Mouse (Mus musculus) intestine, embryonic 15.5 days (tissue): Measurements from ENCODE around the gene Casp3. TPM values are rescaled to one million over a fixed set of nuclear protein-coding genes. Genes with fewer than 3 reads are reported as not detected.

Experiments
- ATAC-seq: fragments of 200-750 bp; cut with Nextera tagmentation; 2 replicates; pipeline ENCODE4 v1.8.0; 2017; ENCODE audit warnings: moderate TSS enrichment, moderate library complexity
- H3K27ac ChIP-seq: fragments of 300-500 bp; sonication (generic); 2 replicates; pipeline ENCODE4 v1.5.1; 2015; ENCODE audit warnings: mild to moderate bottlenecking, inconsistent platforms
- H3K27me3 ChIP-seq: fragments of 300-500 bp; sonication (generic); replicated peaks from 2 replicates; pipeline ENCODE4 v1.6.1; 2015; ENCODE audit warnings: inconsistent platforms
- H3K36me3 ChIP-seq: fragments of 300-500 bp; sonication (generic); 2 replicates; pipeline ENCODE4 v1.6.1; 2015; ENCODE audit warnings: inconsistent platforms
- H3K4me1 ChIP-seq: fragments of 300-500 bp; sonication (generic); replicated peaks from 2 replicates; pipeline ENCODE4 v1.6.1; 2015; ENCODE audit warnings: inconsistent platforms
- H3K4me2 ChIP-seq: fragments of 300-500 bp; sonication (generic); replicated peaks from 2 replicates; pipeline ENCODE4 v1.6.1; 2015; ENCODE audit warnings: mild to moderate bottlenecking, inconsistent platforms
- H3K4me3 ChIP-seq: fragments of 300-500 bp; sonication (generic); replicated peaks from 2 replicates; pipeline ENCODE4 v1.5.1; 2015; ENCODE audit warnings: inconsistent platforms
- H3K9ac ChIP-seq: fragments of 300-500 bp; sonication (generic); 2 replicates; pipeline ENCODE4 v1.6.1; 2015; ENCODE audit warnings: inconsistent platforms
- H3K9me3 ChIP-seq: fragments of 300-500 bp; sonication (generic); 2 replicates; pipeline ENCODE4 v1.6.1; 2016; ENCODE audit warnings: inconsistent platforms
- WGBS: fragments of 180-500 bp; shearing (Covaris S2); methylation state at CpG from one replicate; pipeline ENCODE4 v1.1.7; 2015; 5-methylcytosine and 5-hydroxymethylcytosine counted together
- polyA plus RNA-seq: library from polyadenylated mRNA; unstranded; fragments of >200 nt; fragmentation: Nextera tagmentation; extraction: Ambion mirVana; gene quantifications from 2 replicates; pipeline ENCODE4 v1.2.1, GENCODE M21; 2015

Casp3 gene
- polyA plus RNA-seq, 1 experiment from 2014 or later = 69.0 TPM

- no peak for ATAC-seq
These were observed 4.2 kb upstream of the Casp3 start for GRCm38 (mm10) chr8:46612913-46613312.

GRCm38 (mm10) chr8:46613377-46613776, 3.7 kb upstream of the Casp3 start:
- H3K27ac ChIP-seq = no peak overlapping the region
- H3K4me2 ChIP-seq = no peak overlapping the region
- H3K27me3 ChIP-seq = no peaks in the 10 kb centered on the region
- H3K4me3 ChIP-seq = no peak overlapping the region
- no peaks in the 10 kb centered on the region for H3K36me3 ChIP-seq
- no peak for ATAC-seq
- 50% methylated on average over 4 of the region's 4 CpGs for WGBS
- peaks cover 12% of the 10 kb centered on the region; the same call in 1 of the 2 replicates for H3K4me1 ChIP-seq
- H3K9ac ChIP-seq = no peak overlapping the region
- H3K9me3 ChIP-seq = no peaks in the 10 kb centered on the region

More at GRCm38 (mm10) chr8:46612913-46613312, 4.2 kb upstream of the Casp3 start:
- H3K27ac ChIP-seq = no peak overlapping the region
- WGBS = 72% methylated on average over 4 of the region's 4 CpGs
- no peak overlapping the region for H3K9ac ChIP-seq
- no peak overlapping the region for H3K4me2 ChIP-seq
- H3K36me3 ChIP-seq = no peaks in the 10 kb centered on the region
- H3K4me1 ChIP-seq = peaks cover 10% of the 10 kb centered on the region; the same call in 1 of the 2 replicates
- H3K27me3 ChIP-seq = no peaks in the 10 kb centered on the region
- no peak overlapping the region for H3K4me3 ChIP-seq
- H3K9me3 ChIP-seq = no peaks in the 10 kb centered on the region

- 0 out of 2 replicates have a peak overlapping the region, but pooled peaks have one; percentile 17 for H3K27ac ChIP-seq
- H3K4me1 ChIP-seq = peaks cover 15% of the 10 kb centered on the region; the same call in 1 of the 2 replicates
- H3K4me2 ChIP-seq = peak overlapping the region; percentile 64
- H3K36me3 ChIP-seq = no peaks in the 10 kb centered on the region
- 78% methylated on average over 8 of the region's 8 CpGs for WGBS
- no peak overlapping the region for H3K9ac ChIP-seq
- H3K4me3 ChIP-seq = 0 out of 2 replicates have a peak overlapping the region, but pooled peaks have one; percentile 4
- no peaks in the 10 kb centered on the region for H3K27me3 ChIP-seq
- H3K9me3 ChIP-seq = no peaks in the 10 kb centered on the region
- no peak for ATAC-seq
These were observed 1.2 kb upstream of the Casp3 start for GRCm38 (mm10) chr8:46615936-46616335.

GRCm38 (mm10) chr8:46617690-46618620, 864 bp downstream of the Casp3 start:
- WGBS = under 1% methylated on average over 38 of the region's 38 CpGs
- Histone ChIP-seq H3K27ac (peak overlapping the region; percentile 87), H3K4me2 (peak overlapping the region; percentile 82), H3K9me3 (no peaks in the 10 kb centered on the region), H3K4me3 (peak overlapping the region; percentile 79), H3K9ac (peak overlapping the region; percentile 88), H3K4me1 (peaks cover 13% of the 10 kb centered on the region; the same call in 1 of the 2 replicates), H3K36me3 (no peaks in the 10 kb centered on the region), H3K27me3 (no peaks in the 10 kb centered on the region)
- no peak for ATAC-seq

- no peaks in the 10 kb centered on the region for H3K27me3 ChIP-seq
- no peak for ATAC-seq
- peak overlapping the region; percentile 79 for H3K4me3 ChIP-seq
- peaks cover 10% of the 10 kb centered on the region; the same call in 1 of the 2 replicates for H3K4me1 ChIP-seq
- no peaks in the 10 kb centered on the region for H3K36me3 ChIP-seq
- no peak overlapping the region for H3K27ac ChIP-seq
- WGBS = 6% methylated on average over 10 of the region's 10 CpGs
- H3K4me2 ChIP-seq = peak overlapping the region; percentile 82
- no peaks in the 10 kb centered on the region for H3K9me3 ChIP-seq
- peak overlapping the region; percentile 88 for H3K9ac ChIP-seq
These were observed 1.7 kb downstream of the Casp3 start for GRCm38 (mm10) chr8:46618639-46619320.

- no peaks in the 10 kb centered on the region for H3K27me3 ChIP-seq
- no peak for ATAC-seq
- no peak overlapping the region for H3K4me3 ChIP-seq
- 58% methylated on average over 9 of the region's 9 CpGs for WGBS
- no peak overlapping the region for H3K27ac ChIP-seq
- no peak overlapping the region for H3K4me2 ChIP-seq
- H3K4me1 ChIP-seq = 0 out of 2 replicates have a peak, but pooled peaks cover 5% of the 10 kb centered on the region
- no peak overlapping the region for H3K9ac ChIP-seq
- H3K9me3 ChIP-seq = no peaks in the 10 kb centered on the region
- no peaks in the 10 kb centered on the region for H3K36me3 ChIP-seq
These were observed 5.6 kb downstream of the Casp3 start for GRCm38 (mm10) chr8:46622446-46623270.

- H3K27me3 ChIP-seq = no peaks in the 10 kb centered on the region
- H3K4me2 ChIP-seq = no peak overlapping the region
- H3K9ac ChIP-seq = no peak overlapping the region
- no peak for ATAC-seq
- no peak overlapping the region for H3K27ac ChIP-seq
- no peak overlapping the region for H3K4me3 ChIP-seq
- H3K4me1 ChIP-seq = no peaks in the 10 kb centered on the region
- WGBS = 38% methylated on average over 1 of the region's 1 CpGs
- no peaks in the 10 kb centered on the region for H3K9me3 ChIP-seq
- no peaks in the 10 kb centered on the region for H3K36me3 ChIP-seq
These were observed 8.1 kb downstream of the Casp3 start for GRCm38 (mm10) chr8:46625166-46625565.

- ATAC-seq = no peak
- Histone ChIP-seq H3K4me2 (no peak overlapping the region), H3K27me3 (no peaks in the 10 kb centered on the region), H3K9ac (no peak overlapping the region), H3K36me3 (no peaks in the 10 kb centered on the region), H3K27ac (no peak overlapping the region), H3K4me1 (no peaks in the 10 kb centered on the region), H3K4me3 (no peak overlapping the region), H3K9me3 (no peaks in the 10 kb centered on the region)
- 97% methylated on average over 5 of the region's 5 CpGs for WGBS
These were observed 9.6 kb downstream of the Casp3 start for GRCm38 (mm10) chr8:46626642-46627041.

GRCm38 (mm10) chr8:46627881-46628280, 10.8 kb downstream of the Casp3 start:
- 85% methylated on average over 7 of the region's 7 CpGs for WGBS
- H3K4me1 ChIP-seq = no peaks in the 10 kb centered on the region
- no peak overlapping the region for H3K4me3 ChIP-seq
- ATAC-seq = no peak
- H3K27me3 ChIP-seq = no peaks in the 10 kb centered on the region
- H3K9me3 ChIP-seq = no peaks in the 10 kb centered on the region
- peaks cover 5% of the 10 kb centered on the region; the same call in 1 of the 2 replicates for H3K36me3 ChIP-seq
- no peak overlapping the region for H3K4me2 ChIP-seq
- no peak overlapping the region for H3K27ac ChIP-seq
- H3K9ac ChIP-seq = no peak overlapping the region

- Histone ChIP-seq H3K4me1 (no peaks in the 10 kb centered on the region), H3K9me3 (no peaks in the 10 kb centered on the region), H3K36me3 (peaks cover 5% of the 10 kb centered on the region; the same call in 1 of the 2 replicates), H3K9ac (no peak overlapping the region), H3K4me3 (no peak overlapping the region), H3K27me3 (no peaks in the 10 kb centered on the region), H3K4me2 (no peak overlapping the region), H3K27ac (no peak overlapping the region)
- 96% methylated on average over 1 of the region's 1 CpGs for WGBS
- ATAC-seq = no peak
These were observed 11.6 kb downstream of the Casp3 start for GRCm38 (mm10) chr8:46628645-46629044.

GRCm38 (mm10) chr8:46630422-46630821, 13.3 kb downstream of the Casp3 start:
- Histone ChIP-seq H3K27ac (no peak overlapping the region), H3K4me3 (no peak overlapping the region), H3K4me1 (no peaks in the 10 kb centered on the region), H3K27me3 (no peaks in the 10 kb centered on the region), H3K9ac (no peak overlapping the region), H3K4me2 (no peak overlapping the region), H3K36me3 (peaks cover 13% of the 10 kb centered on the region), H3K9me3 (no peaks in the 10 kb centered on the region)
- ATAC-seq = no peak
- WGBS = 97% methylated on average over 3 of the region's 3 CpGs
